Mouse (Mus musculus): ENCODE measurements around the gene Fam104a. TPM values are rescaled to one million over a fixed set of nuclear protein-coding genes. Genes with fewer than 3 reads are reported as not detected.

Fam104a gene
- polyA plus RNA-seq (2021; fragmentation: Nextera tagmentation): 36.7 and 36.8 TPM in 2 replicates
- long read RNA-seq, experiment 1, transcript Fam104a-201 (3 exons, 2,619 nt): major isoform, 85 of 99 reads
- long read RNA-seq, experiment 1, partial matches to known transcripts: 2 of 99 reads
- long read RNA-seq, experiment 1, other reads (novel, unspliced or antisense): 12 of 99 reads
- long read RNA-seq, experiment 2, transcript Fam104a-201 (3 exons, 2,619 nt): major isoform, 214 of 244 reads
- long read RNA-seq, experiment 2, partial matches to known transcripts: 2 of 244 reads
- long read RNA-seq, experiment 2, other reads (novel, unspliced or antisense): 28 of 244 reads

DNA sequence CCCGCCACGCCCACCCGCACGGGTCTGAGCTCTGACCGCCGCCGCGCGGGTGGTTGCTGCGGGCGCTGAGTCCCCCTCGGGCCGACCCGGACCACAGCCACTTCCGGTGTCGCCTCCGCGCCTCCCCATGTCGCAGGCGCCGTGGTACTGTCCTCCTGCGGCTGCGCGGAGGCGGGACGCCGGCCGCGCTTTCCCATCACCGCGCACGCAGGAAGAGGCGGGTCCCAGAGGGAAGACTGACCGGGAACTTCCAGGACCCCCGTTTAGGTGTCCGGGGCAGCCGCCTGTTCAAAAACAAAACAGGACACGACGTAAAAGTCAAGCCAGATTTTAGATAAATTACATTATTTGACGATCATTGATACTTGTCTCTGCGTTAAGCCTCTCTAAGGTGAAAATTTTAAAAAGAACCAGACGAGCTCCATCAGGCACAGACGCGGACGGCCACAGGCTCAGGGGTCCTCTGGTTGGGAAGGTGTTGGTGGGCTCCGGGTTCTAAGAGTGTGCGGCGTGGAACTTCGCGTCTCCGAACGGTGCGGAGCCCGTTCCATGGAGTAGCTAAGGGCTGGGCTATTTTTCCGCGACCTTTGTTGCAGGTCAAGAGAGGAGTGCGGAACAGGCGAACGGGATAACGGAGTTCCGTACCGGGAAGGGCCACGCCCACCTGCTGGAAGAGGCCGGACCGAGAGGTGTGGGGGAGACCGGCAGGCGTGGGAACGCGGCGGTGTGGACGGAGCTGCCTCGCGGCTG, at the start of gene Fam104a, which contains the start of gene D11Wsu47e:
Fam104a (minus strand) TSS at position 199 of the 750 bp plus-strand sequence.
D11Wsu47e (plus strand) TSS at position 456 of the 750 bp plus-strand sequence.

DNA sequence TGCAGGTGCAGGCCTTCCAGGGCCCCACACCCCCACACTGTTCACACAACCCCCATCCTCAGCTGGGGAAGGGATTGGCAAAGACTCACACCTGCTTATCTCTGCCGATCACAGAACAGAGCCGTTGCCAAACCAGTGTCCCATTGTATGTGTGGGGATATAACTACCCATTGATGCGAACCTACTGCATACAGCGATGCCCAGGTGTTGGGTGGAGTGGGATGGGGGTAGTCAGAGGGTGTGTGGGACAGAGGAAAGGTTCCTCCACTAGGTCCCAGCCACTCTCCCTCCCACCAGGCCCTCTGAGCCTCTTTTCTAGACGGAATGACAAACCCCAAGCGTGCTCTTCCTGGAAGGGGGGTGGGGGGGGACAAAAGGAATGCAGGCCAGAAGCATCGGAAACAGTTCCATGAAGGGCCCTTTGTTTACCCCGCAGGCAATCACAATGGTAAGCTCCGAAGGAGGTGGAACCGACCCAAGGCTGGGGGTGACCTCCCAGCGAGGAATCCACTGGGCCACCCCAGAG, 25.8 kb upstream of the Fam104a start, which contains the start of gene Cpsf4l:
Cpsf4l (minus strand) TSS at position 287 of the 526 bp plus-strand sequence.

DNA sequence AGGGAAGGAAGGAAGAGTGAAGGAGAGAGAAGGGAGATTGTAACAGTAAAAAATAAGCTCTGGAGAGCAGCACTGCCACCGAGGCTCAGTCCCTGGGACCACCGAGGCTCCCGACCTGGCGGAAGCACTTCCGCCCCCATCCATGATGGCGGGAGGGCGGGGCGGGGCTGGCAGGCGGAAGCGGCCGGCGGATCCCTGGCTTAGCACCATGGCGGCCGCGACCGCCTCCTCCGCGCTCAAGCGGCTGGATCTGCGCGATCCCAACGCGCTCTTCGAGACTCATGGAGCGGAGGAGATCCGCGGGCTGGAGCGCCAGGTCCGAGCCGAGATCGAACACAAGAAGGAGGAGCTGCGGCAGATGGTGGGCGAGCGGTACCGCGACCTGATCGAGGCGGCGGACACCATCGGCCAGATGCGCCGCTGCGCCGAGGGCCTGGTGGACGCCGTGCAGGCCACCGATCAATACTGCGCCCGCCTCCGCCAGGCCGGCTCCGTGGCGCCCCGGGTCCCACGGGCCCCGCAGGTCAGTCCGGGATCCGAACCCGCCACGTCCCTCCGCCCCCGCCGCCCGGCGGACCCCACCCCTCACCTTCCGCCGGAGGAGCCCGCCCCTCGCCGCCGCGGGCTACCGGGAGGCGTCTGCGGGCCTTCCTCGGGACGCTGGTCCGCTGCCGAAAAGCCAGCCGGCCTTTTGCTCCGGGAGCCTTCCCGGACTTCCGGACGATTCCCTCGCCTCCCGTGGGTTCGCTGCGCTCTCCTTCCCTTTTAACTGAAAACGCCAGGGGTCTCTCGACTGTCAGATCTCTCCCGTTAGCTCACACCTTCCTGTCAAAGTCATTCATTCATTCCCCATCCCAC, 34.4 kb downstream of the Fam104a start, which contains the start of gene Slc39a11:
Slc39a11 (minus strand) TSS at position 727 of the 858 bp plus-strand sequence.

DNA sequence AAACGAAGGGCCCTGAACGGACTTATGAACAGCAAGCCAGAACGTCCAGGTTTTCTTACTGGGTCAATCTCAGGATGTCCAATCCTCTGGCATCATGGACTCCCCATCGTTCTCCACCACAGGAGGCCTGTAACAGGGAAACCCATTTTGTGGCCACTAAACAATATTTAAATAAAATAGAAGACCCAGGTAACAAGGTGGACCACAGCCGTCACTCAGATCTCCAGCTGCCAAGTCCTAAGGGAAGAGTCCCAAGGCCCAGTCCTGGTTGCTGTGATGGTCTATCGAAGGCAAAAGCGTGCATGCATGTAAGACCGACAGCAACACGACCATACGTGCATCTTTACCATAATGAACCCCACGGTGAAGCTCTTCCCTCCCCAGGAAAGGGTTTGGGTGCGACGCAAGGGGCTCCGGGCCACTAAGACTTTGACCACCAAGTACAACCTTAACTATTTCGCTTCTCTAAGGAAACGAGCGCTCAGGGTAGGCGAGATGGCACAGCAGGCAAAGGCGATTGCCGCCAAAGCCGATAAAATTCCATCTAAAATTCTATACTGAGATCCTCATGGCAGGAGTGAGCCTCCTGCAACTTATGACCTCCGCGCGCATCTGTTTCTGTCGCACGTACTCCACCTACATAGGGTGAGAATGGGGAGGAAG, 35.1 kb downstream of the Fam104a start, which contains the start of gene Cog1:
Cog1 (plus strand) TSS at position 480 of the 663 bp plus-strand sequence.

DNA sequence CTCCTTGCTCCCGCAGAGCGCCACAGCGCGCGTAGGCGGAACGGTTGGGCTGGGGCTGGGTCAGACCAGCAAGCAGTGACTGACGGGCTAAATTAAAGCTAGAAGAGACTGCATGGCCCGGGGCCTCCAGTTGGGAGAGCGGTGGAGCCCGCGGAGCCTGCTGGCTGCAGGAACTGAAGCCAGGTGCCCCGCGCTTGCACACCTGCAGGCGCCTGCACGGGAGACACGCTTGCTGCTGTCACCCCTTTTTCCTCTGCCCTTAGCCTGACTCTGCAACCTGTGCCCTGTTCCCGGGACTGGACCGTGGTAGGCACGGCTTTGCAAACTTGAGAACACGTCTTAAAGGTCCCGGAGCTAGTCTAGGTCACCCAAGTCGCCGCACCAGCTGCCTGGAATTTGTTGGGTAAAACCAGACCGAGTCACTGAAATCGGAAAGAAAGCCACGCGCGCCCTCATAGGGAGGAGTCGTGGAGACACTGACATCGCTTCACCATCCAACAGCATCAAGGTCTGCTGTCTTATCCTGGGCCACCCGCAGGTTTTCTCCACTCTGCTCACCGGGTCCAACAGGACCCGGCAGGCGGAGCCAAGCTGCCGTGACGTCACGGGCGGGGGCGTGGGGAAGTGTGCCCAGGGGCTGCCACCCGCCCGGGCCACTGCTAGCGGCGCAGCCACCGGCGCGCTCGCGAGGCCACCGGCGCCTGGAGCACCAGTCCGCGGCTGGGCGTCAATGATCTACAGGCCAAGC, 65.1 kb downstream of the Fam104a start, which contains the start of gene Sstr2:
Sstr2 (plus strand) TSS at position 671 of the 748 bp plus-strand sequence.

Other genes with a start within 250 kb of the Fam104a start
- 11.4 and 15.2 TPM in 2 replicates for gene Sstr2, start 64.8 kb downstream of the Fam104a start, polyA plus RNA-seq (2021; fragmentation: Nextera tagmentation)
- 38.8 and 43.6 TPM in 2 replicates for gene Cog1, start 35.0 kb downstream of the Fam104a start, polyA plus RNA-seq (2021; fragmentation: Nextera tagmentation)
- 14.8 and 19.3 TPM in 2 replicates for gene Slc39a11, start 34.1 kb downstream of the Fam104a start, polyA plus RNA-seq (2021; fragmentation: Nextera tagmentation)
- gene D11Wsu47e, start 257 bp upstream of the Fam104a start, polyA plus RNA-seq (2021; fragmentation: Nextera tagmentation): 8.2 and 11.9 TPM in 2 replicates
- gene Cpsf4l, start 25.9 kb upstream of the Fam104a start, polyA plus RNA-seq (2021; fragmentation: Nextera tagmentation): not detected in 2 replicates
- 15.7 and 17.9 TPM in 2 replicates for gene Cdc42ep4, start 67.7 kb upstream of the Fam104a start, polyA plus RNA-seq (2021; fragmentation: Nextera tagmentation)